Mouse (Mus musculus): ENCODE data around the gene Tmem210. TPM values are rescaled to one million over a fixed set of nuclear protein-coding genes. Genes with fewer than 3 reads are reported as not detected.
A peak's percentile ranks its signal among the peaks of the same experiment; 100 is the strongest.

Gene Tmem210
- polyA plus RNA-seq, 1 experiment from 2014 or later = not detected

GRCm38 (mm10) chr2:25267241-25267640 lies 20.7 kb upstream of the Tmem210 start:
- H3K9me3 ChIP-seq = no peaks in the 10 kb centered on the region
- peaks cover 28% of the 10 kb centered on the region for H3K27me3 ChIP-seq (replicated peaks; ENCODE audit: low read depth, poor library complexity, severe bottlenecking)
- no peak overlapping the region for H3K27ac ChIP-seq (replicated peaks)
- peaks cover 45% of the 10 kb centered on the region for H3K36me3 ChIP-seq (replicated peaks)
- peaks cover 55% of the 10 kb centered on the region for H3K4me1 ChIP-seq
- DNase-seq (ENCODE audit: low spot score) = no peak
- 0 out of 2 replicates have a peak overlapping the region, but pooled peaks have one; percentile 12 for H3K4me3 ChIP-seq

GRCm38 (mm10) chr2:25267746-25268309 lies 20.1 kb upstream of the Tmem210 start:
- no peak overlapping the region for H3K27ac ChIP-seq (replicated peaks)
- no peaks in the 10 kb centered on the region for H3K9me3 ChIP-seq
- H3K4me3 ChIP-seq = 0 out of 2 replicates have a peak overlapping the region, but pooled peaks have one; percentile 13
- H3K36me3 ChIP-seq (replicated peaks) = peaks cover 45% of the 10 kb centered on the region
- 72% methylated on average over 4 of the region's 4 CpGs for WGBS
- H3K27me3 ChIP-seq (replicated peaks; ENCODE audit: low read depth, poor library complexity, severe bottlenecking) = peaks cover 25% of the 10 kb centered on the region
- DNase-seq (ENCODE audit: low spot score) = no peak
- H3K4me1 ChIP-seq = peaks cover 56% of the 10 kb centered on the region

- under 1% methylated on average over 55 of the region's 55 CpGs for WGBS
- Histone ChIP-seq H3K9me3 (no peaks in the 10 kb centered on the region), H3K36me3 (replicated peaks) (peaks cover 81% of the 10 kb centered on the region), H3K27me3 (replicated peaks; ENCODE audit: low read depth, poor library complexity, severe bottlenecking) (no peaks in the 10 kb centered on the region), H3K4me3 (peak within 1 kb of the TSS; percentile 98), H3K27ac (replicated peaks) (peak within 1 kb of the TSS; percentile 88), H3K4me1 (peaks cover 30% of the 10 kb centered on the region)
- peak; percentile 99 for DNase-seq (ENCODE audit: low spot score)
Observed at GRCm38 (mm10) chr2:25271827-25272511, 16.0 kb upstream of the Tmem210 start, which contains the start of the genes Ssna1 and Anapc2. TSS of gene Ssna1 (minus strand) at chr2:25272438. TSS of gene Anapc2 (plus strand) at chr2:25272478.

- Histone ChIP-seq H3K27me3 (replicated peaks; ENCODE audit: low read depth, poor library complexity, severe bottlenecking) (no peaks in the 10 kb centered on the region), H3K4me1 (peaks cover 26% of the 10 kb centered on the region), H3K36me3 (replicated peaks) (peaks cover 81% of the 10 kb centered on the region), H3K27ac (replicated peaks) (peak overlapping the region; percentile 88), H3K9me3 (no peaks in the 10 kb centered on the region), H3K4me3 (peak overlapping the region; percentile 98)
- no peak for DNase-seq (ENCODE audit: low spot score)
- WGBS = under 1% methylated on average over 29 of the region's 29 CpGs
Observed at GRCm38 (mm10) chr2:25272515-25272914, 15.4 kb upstream of the Tmem210 start.

DNA sequence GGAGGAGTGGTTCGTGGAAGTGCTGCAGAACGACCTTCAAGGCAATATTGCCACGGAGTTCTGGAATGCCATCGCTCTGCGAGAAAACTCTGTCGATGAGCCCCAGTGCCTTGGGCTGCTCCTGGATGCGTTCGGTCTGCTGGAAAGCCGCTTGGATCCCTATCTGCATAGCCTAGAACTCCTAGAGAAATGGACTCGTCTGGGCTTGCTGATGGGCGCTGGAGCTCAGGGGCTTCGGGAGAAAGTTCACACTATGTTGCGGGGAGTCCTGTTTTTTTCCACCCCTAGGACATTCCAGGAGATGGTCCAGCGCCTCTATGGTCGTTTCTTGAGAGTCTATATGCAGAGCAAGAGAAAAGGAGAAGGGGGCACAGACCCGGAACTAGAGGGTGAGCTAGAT lies 14.9 kb upstream of the Tmem210 start:
- no peak for DNase-seq (ENCODE audit: low spot score)
- H3K36me3 ChIP-seq (replicated peaks) = peaks cover 82% of the 10 kb centered on the region

DNA sequence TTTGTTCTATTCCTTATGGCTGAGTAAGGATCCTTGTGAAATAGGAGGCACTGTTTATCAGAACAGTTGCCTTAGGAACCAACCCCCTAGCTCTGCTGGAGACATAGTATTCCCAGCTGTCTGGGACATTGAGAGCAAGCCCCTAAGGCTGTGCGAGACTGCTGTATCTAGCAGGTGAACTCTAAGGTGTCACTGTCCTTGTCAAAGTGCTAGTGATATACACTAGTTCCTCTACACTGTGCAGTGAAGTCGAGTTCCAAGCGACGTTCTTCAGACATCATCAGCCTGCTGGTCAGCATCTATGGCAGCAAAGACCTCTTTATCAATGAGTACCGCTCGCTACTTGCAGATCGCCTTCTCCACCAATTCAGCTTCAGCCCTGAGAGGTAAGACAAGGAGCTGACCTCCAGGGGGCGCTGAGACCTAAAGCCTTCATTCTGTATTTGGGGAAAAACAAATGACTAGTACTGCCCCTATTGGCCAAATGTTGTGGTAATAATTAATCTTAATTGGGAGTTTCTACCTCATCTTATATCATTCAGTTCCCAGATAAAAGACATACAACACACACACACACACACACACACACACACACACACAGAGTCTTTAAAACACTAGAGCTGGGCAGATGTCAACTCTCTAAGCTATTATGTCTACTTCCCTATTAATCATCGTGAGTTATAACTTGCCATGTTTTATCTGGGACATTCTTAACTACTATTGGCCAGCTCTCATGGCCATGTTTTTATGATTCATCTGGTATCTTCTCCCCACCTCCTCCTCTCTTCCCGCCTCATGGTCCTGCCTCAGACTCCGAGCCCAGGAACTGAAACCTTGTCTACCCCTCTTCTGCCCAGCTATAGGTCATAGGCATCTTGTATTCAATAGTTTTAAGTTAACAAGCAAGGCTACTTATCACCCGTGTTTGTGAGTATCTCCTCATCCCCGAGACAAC lies 8.7 kb upstream of the Tmem210 start:
- no peaks in the 10 kb centered on the region for H3K27me3 ChIP-seq (replicated peaks; ENCODE audit: low read depth, poor library complexity, severe bottlenecking)
- no peak overlapping the region for H3K4me3 ChIP-seq
- DNase-seq (ENCODE audit: low spot score) = peak; percentile 81
- peaks cover 99% of the 10 kb centered on the region for H3K36me3 ChIP-seq (replicated peaks)
- 64% methylated on average over 13 of the region's 13 CpGs for WGBS
- H3K9me3 ChIP-seq = no peaks in the 10 kb centered on the region
- H3K4me1 ChIP-seq = no peaks in the 10 kb centered on the region
- no peak overlapping the region for H3K27ac ChIP-seq (replicated peaks)

More for the DNA sequence above, 14.9 kb upstream of the Tmem210 start:
- H3K4me3 ChIP-seq = peak overlapping the region; percentile 98
- no peaks in the 10 kb centered on the region for H3K9me3 ChIP-seq
- peak overlapping the region; percentile 88 for H3K27ac ChIP-seq (replicated peaks)
- 41% methylated on average over 16 of the region's 16 CpGs for WGBS
- H3K4me1 ChIP-seq = peaks cover 26% of the 10 kb centered on the region
- H3K27me3 ChIP-seq (replicated peaks; ENCODE audit: low read depth, poor library complexity, severe bottlenecking) = no peaks in the 10 kb centered on the region

DNA sequence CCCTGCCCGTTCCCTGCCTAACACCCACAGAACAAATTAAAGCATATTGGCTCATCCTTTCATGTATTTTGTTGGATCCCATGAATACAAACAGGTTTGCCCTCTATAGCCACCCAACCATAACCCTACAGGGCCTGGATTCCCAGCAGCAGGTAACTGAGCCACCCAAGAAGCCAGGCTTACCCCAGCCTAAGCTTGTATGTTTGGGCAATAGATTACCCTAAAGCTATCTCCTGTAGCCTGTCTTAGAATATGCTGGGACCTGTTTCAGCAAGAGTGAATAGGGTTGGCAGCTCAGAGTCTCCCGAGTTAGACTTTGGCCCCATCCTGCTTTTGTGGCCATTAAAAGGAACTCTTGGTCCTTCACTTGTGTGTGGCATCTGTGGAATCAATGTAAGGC lies 2.4 kb upstream of the Tmem210 start:
- H3K27ac ChIP-seq (replicated peaks) = no peak overlapping the region
- peaks cover 10% of the 10 kb centered on the region for H3K4me1 ChIP-seq
- DNase-seq (ENCODE audit: low spot score) = no peak
- H3K27me3 ChIP-seq (replicated peaks; ENCODE audit: low read depth, poor library complexity, severe bottlenecking) = peaks cover 43% of the 10 kb centered on the region
- H3K4me3 ChIP-seq = no peak overlapping the region
- H3K36me3 ChIP-seq (replicated peaks) = peaks cover 61% of the 10 kb centered on the region
- 88% methylated on average over 2 of the region's 2 CpGs for WGBS
- H3K9me3 ChIP-seq = no peaks in the 10 kb centered on the region

DNA sequence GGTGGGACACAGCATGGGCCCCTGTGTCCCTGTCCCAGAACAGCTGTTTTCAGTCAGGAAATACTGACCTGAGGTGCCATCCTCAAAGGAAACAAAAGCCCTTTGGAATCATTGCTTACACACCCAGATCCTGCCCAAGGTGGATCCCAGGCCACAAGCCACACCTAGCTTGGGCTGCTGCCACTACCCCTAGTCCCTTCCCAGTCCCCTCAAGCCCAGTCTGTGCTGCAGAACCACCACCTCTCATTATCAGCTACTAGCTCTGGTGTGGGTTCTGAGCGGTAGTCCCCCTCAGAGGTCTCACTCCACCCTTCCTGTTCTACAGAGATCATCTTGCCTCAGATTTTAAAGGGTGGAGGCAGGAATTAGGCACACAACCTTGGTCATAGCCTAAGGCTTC lies 1.6 kb upstream of the Tmem210 start:
- H3K4me3 ChIP-seq = no peak overlapping the region
- H3K9me3 ChIP-seq = no peaks in the 10 kb centered on the region
- H3K36me3 ChIP-seq (replicated peaks) = peaks cover 53% of the 10 kb centered on the region
- no peak for DNase-seq (ENCODE audit: low spot score)
- H3K27ac ChIP-seq (replicated peaks) = no peak overlapping the region
- H3K27me3 ChIP-seq (replicated peaks; ENCODE audit: low read depth, poor library complexity, severe bottlenecking) = peaks cover 51% of the 10 kb centered on the region
- peaks cover 17% of the 10 kb centered on the region for H3K4me1 ChIP-seq
- WGBS = 73% methylated on average over 1 of the region's 1 CpGs

DNA sequence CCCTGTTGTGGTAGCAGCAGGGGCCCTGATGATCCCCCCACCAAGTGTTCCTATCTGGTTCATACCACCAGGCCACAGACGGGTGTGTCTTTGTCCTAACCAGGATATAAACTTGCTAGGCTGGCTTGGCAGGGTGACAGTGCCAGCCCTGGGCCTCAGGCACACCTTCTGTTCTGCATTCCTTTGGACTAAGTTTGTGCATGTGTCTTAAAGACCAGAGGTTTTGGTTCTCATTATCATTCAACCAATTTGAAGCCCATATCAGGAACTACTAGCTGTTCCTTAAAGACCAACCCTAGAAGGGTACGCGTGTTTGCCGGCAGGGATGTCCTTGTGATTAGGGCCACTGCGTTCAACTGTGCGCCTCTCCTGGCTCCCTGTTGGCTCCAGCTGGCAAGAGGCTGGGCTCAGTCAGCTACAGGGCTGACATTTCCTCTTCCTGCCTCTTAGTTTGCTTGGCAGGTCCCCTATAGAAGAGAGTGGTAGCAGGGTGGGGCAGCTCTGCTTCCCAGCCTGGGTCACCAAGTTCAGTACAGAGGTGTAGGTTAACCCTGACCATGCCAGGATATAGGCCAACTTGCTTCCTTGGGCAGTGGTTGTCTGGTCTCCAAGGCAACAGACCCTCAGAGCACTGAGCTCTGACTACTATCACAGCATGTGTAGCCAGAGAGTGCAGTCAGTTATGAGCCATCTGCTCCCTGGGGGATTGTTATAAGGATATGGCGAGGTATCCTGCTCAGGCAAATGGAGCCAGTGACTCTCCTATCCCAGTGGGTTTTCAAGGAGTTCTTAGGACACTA lies 908 bp upstream of the Tmem210 start:
- Histone ChIP-seq H3K27ac (replicated peaks) (no peak overlapping the region), H3K4me1 (peaks cover 23% of the 10 kb centered on the region), H3K36me3 (replicated peaks) (peaks cover 47% of the 10 kb centered on the region), H3K9me3 (no peaks in the 10 kb centered on the region), H3K27me3 (replicated peaks; ENCODE audit: low read depth, poor library complexity, severe bottlenecking) (peaks cover 58% of the 10 kb centered on the region), H3K4me3 (no peak overlapping the region)
- no peak for DNase-seq (ENCODE audit: low spot score)
- WGBS = 58% methylated on average over 7 of the region's 7 CpGs

- Histone ChIP-seq H3K27me3 (replicated peaks; ENCODE audit: low read depth, poor library complexity, severe bottlenecking) (peaks cover 76% of the 10 kb centered on the region), H3K9me3 (no peaks in the 10 kb centered on the region), H3K4me1 (peaks cover 32% of the 10 kb centered on the region), H3K4me3 (no peak overlapping the region), H3K36me3 (replicated peaks) (peaks cover 29% of the 10 kb centered on the region), H3K27ac (replicated peaks) (no peak overlapping the region)
- DNase-seq (ENCODE audit: low spot score) = no peak
- 86% methylated on average over 7 of the region's 7 CpGs for WGBS
Observed at GRCm38 (mm10) chr2:25288734-25289345, 895 bp downstream of the Tmem210 start.

- WGBS = 6% methylated on average over 11 of the region's 11 CpGs
- Histone ChIP-seq H3K36me3 (replicated peaks) (peaks cover 21% of the 10 kb centered on the region), H3K4me1 (peaks cover 33% of the 10 kb centered on the region), H3K27ac (replicated peaks) (no peak within 1 kb of the TSS), H3K4me3 (peak within 1 kb of the TSS; percentile 29), H3K27me3 (replicated peaks; ENCODE audit: low read depth, poor library complexity, severe bottlenecking) (peaks cover 84% of the 10 kb centered on the region), H3K9me3 (no peaks in the 10 kb centered on the region)
- no peak for DNase-seq (ENCODE audit: low spot score)
Observed at GRCm38 (mm10) chr2:25289651-25290050, 1.7 kb downstream of the Tmem210 start, which contains the start of gene Lrrc26. TSS of gene Lrrc26 (plus strand) at chr2:25289915.

Measured in embryonic facial prominence, embryonic 10.5 days (tissue).